Mouse (Mus musculus) small intestine, adult 10 weeks (tissue): ENCODE data around the gene Defb38. TPM values are rescaled to one million over a fixed set of nuclear protein-coding genes. Genes with fewer than 3 reads are reported as not detected.

Source experiments
- polyA plus RNA-seq: library from polyadenylated mRNA; stranded (reverse); fragments of 350-450 nt; fragmentation: Illumina TruSeq; extraction: RNeasy Lipid Tissue Mini Kit (QIAGEN cat#74804); gene quantifications from one replicate; pipeline ENCODE4 v1.2.3, GENCODE M21; 2014; ENCODE audit warnings: low replicate concordance

The Defb38 gene
- not detected for polyA plus RNA-seq

GRCm38 (mm10) chr8:19026466-19026865 is at the start of gene Defb38:
Defb38 (minus strand) TSS chr8:19026566.

GRCm38 (mm10) chr8:19064710-19065109 is 38.3 kb upstream of the Defb38 start, which contains the start of gene Defb39:
Defb39 (minus strand) TSS chr8:19064810.

Other genes starting within 250 kb of the Defb38 start
- gene Defb40, start 48.3 kb downstream of the Defb38 start, polyA plus RNA-seq: not detected
- not detected for gene Defb37, start 35.5 kb downstream of the Defb38 start, polyA plus RNA-seq
- gene Defb39, start 38.2 kb upstream of the Defb38 start, polyA plus RNA-seq: not detected
- not detected for gene Defb12, start 88.3 kb upstream of the Defb38 start, polyA plus RNA-seq
- not detected for gene Defb34, start 97.2 kb upstream of the Defb38 start, polyA plus RNA-seq
- not detected for gene Gm45826, start 114.2 kb upstream of the Defb38 start, polyA plus RNA-seq
- not detected for gene Defb14, start 167.8 kb upstream of the Defb38 start, polyA plus RNA-seq
- gene Defb4, start 172.1 kb upstream of the Defb38 start, polyA plus RNA-seq: not detected
- not detected for gene Defb6, start 198.9 kb upstream of the Defb38 start, polyA plus RNA-seq
- not detected for gene Defb46, start 213.3 kb upstream of the Defb38 start, polyA plus RNA-seq
- not detected for gene Defb5, start 221.0 kb upstream of the Defb38 start, polyA plus RNA-seq